Mouse (Mus musculus): ENCODE results near the gene Dcaf1. TPM values are rescaled to one million over a fixed set of nuclear protein-coding genes. Genes with fewer than 3 reads are reported as not detected.

Gene Dcaf1
- polyA plus RNA-seq, 1 experiment from 2014 or later = 27.2 TPM

DNA sequence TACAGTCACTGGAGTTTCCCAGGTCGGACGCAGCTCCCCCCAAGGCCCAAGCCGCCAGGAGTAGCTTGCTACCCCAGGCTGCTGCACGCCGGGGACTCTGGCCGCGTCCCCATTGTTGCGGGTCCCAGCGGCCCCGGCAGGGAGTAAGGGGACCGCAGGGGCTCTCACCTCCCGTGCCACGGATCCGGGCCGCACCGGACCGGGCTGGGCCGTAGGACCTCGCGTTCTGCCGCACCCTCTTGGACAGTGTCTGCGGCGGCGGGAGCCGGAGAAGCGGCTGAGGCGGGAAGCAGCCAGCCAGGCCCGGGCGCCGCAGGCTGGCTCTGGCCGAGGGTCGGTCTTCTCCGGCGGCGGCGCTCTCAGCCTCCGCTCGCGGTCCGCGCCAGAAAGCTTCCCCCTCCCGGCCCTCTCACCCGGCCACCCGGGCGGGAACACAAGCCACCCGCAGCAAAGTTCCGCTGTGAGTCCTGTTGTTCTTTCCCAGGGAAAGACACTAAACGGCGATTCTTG lies 32.8 kb upstream of the Dcaf1 start, which contains the start of gene Rad54l2:
Rad54l2 (minus strand) TSS at position 383 of the 510 bp plus-strand sequence.
- H3K36me3 ChIP-seq (ENCODE audit: control insufficient read depth, insufficient read depth, low read length) = no peaks in the 10 kb centered on the region
- peak within 1 kb of the TSS; percentile 85 for H3K4me3 ChIP-seq (ENCODE audit: low read depth, low read length)
- H3K27ac ChIP-seq (ENCODE audit: low read length) = peak within 1 kb of the TSS; percentile 84
- H3K9me3 ChIP-seq (ENCODE audit: control insufficient read depth, low read depth, low read length) = no peaks in the 10 kb centered on the region
- H3K27me3 ChIP-seq (ENCODE audit: control insufficient read depth, insufficient read depth, low read length) = no peaks in the 10 kb centered on the region
- H3K4me1 ChIP-seq (ENCODE audit: control insufficient read depth, insufficient read depth, low read length) = no peaks in the 10 kb centered on the region; the same call in 1 of the 2 replicates
- under 1% methylated on average over 49 of the region's 49 CpGs for WGBS
- peak within 1 kb of the TSS; percentile 57 for H3K4me2 ChIP-seq (replicated peaks; ENCODE audit: low read depth, low read length)
- H3K9ac ChIP-seq (replicated peaks; ENCODE audit: low read depth, low read length) = peak within 1 kb of the TSS; percentile 89
- ATAC-seq (ENCODE audit: insufficient number of reproducible peaks, insufficient read depth, low FRiP score, low read depth) = peak; percentile 91

DNA sequence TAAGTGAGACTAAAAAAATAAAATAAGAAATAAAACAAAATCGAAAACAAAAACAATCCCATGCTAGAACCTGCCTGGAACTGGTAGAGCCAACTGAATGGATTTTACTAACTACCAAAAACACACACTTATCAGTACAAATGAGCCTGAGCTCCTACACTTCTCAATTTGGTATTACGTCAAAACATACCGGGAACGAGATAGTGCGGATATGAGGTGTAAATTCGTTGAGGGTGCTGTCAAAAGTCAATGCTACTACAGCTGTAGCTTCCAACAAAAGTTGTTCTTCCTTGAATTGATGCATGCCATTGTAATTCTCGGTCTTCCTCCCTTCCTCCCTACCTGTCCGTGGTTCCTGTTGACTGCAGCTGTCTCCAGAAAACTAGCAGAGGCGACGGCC lies 32.3 kb upstream of the Dcaf1 start:
- Histone ChIP-seq H3K4me3 (ENCODE audit: low read depth, low read length) (peak overlapping the region; percentile 85), H3K36me3 (ENCODE audit: control insufficient read depth, insufficient read depth, low read length) (no peaks in the 10 kb centered on the region), H3K27me3 (ENCODE audit: control insufficient read depth, insufficient read depth, low read length) (no peaks in the 10 kb centered on the region), H3K4me1 (ENCODE audit: control insufficient read depth, insufficient read depth, low read length) (no peaks in the 10 kb centered on the region; the same call in 1 of the 2 replicates), H3K9me3 (ENCODE audit: control insufficient read depth, low read depth, low read length) (no peaks in the 10 kb centered on the region), H3K27ac (ENCODE audit: low read length) (no peak overlapping the region), H3K9ac (replicated peaks; ENCODE audit: low read depth, low read length) (no peak overlapping the region; the same call in 1 of the 2 replicates), H3K4me2 (replicated peaks; ENCODE audit: low read depth, low read length) (peak overlapping the region; percentile 57)
- 12% methylated on average over 10 of the region's 10 CpGs for WGBS
- ATAC-seq (ENCODE audit: insufficient number of reproducible peaks, insufficient read depth, low FRiP score, low read depth) = 0 out of 2 replicates have a peak, but pooled peaks have one; percentile 15

DNA sequence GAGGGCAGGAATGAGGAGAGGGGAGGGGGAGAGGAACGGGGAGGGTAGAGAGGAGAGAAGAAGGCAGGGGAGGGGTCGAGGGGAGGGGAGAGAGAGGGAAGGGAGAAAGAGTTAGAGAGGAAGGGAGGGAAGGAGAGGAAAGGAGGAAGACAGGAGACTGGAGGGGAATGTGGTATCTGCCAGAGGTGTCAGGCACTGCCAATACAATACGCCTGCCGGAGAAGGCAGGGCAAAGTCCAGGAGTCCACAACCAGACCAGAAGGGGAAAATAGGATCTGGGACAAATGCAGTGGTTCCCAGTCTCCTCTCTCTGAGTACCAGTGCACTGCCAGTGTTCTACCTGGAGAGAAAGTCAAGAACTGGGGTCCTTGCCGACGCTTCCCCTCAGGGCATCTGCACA lies 30.8 kb upstream of the Dcaf1 start:
- no peaks in the 10 kb centered on the region for H3K27me3 ChIP-seq (ENCODE audit: control insufficient read depth, insufficient read depth, low read length)
- 68% methylated on average over 6 of the region's 6 CpGs for WGBS
- H3K9ac ChIP-seq (replicated peaks; ENCODE audit: low read depth, low read length) = no peak overlapping the region
- no peak overlapping the region for H3K4me2 ChIP-seq (replicated peaks; ENCODE audit: low read depth, low read length)
- ATAC-seq (ENCODE audit: insufficient number of reproducible peaks, insufficient read depth, low FRiP score, low read depth) = no peak
- H3K4me3 ChIP-seq (ENCODE audit: low read depth, low read length) = no peak overlapping the region
- H3K4me1 ChIP-seq (ENCODE audit: control insufficient read depth, insufficient read depth, low read length) = no peaks in the 10 kb centered on the region; the same call in 1 of the 2 replicates
- H3K9me3 ChIP-seq (ENCODE audit: control insufficient read depth, low read depth, low read length) = no peaks in the 10 kb centered on the region
- H3K27ac ChIP-seq (ENCODE audit: low read length) = no peak overlapping the region
- H3K36me3 ChIP-seq (ENCODE audit: control insufficient read depth, insufficient read depth, low read length) = no peaks in the 10 kb centered on the region

DNA sequence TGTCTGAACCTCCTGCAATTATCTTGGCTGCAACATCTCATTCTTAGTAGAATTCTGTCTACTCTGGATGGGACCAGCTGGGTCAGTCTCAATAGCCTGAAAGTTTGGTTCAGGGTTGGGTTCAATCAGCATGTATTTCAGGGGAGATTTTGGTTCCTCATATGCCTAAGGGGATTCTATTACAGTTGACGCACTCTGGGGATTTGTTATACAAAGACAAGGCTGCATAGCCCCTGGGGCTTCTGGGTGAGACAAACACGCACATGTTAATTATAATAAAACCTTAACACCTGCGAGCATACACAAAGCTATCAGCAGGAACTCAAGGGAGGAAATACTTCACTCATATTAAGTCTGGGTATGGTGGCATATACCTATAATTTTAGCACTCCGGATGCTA lies 15.2 kb upstream of the Dcaf1 start:
- Histone ChIP-seq H3K27me3 (ENCODE audit: control insufficient read depth, insufficient read depth, low read length) (no peaks in the 10 kb centered on the region), H3K36me3 (ENCODE audit: control insufficient read depth, insufficient read depth, low read length) (no peaks in the 10 kb centered on the region), H3K4me1 (ENCODE audit: control insufficient read depth, insufficient read depth, low read length) (no peaks in the 10 kb centered on the region), H3K4me2 (replicated peaks; ENCODE audit: low read depth, low read length) (no peak overlapping the region), H3K4me3 (ENCODE audit: low read depth, low read length) (no peak overlapping the region), H3K9ac (replicated peaks; ENCODE audit: low read depth, low read length) (no peak overlapping the region), H3K9me3 (ENCODE audit: control insufficient read depth, low read depth, low read length) (peaks cover 12% of the 10 kb centered on the region; the same call in 1 of the 2 replicates), H3K27ac (ENCODE audit: low read length) (no peak overlapping the region)
- no peak for ATAC-seq (ENCODE audit: insufficient number of reproducible peaks, insufficient read depth, low FRiP score, low read depth)
- 79% methylated on average over 4 of the region's 4 CpGs for WGBS

DNA sequence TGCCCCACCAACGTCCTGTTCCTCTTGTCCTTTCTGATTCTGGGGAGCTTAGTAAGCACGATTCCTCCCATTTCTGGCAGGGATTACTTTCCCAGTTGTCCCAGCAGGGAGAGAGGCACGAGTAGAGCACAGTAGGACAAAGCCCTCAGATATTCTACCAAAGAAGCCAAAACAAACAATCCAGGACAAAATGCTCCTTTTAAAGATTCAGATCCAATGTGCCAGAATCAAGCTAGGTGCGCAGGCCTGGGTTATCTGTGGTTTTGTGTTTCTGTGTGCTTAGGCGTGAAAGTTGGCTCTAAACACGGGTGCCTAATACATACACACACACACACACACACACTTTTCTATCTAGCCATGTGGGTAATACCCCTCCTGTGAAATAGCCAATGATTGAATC lies 3.5 kb upstream of the Dcaf1 start:
- H3K4me3 ChIP-seq (ENCODE audit: low read depth, low read length) = no peak overlapping the region
- H3K9me3 ChIP-seq (ENCODE audit: control insufficient read depth, low read depth, low read length) = no peaks in the 10 kb centered on the region
- H3K27ac ChIP-seq (ENCODE audit: low read length) = no peak overlapping the region
- H3K4me1 ChIP-seq (ENCODE audit: control insufficient read depth, insufficient read depth, low read length) = no peaks in the 10 kb centered on the region
- H3K4me2 ChIP-seq (replicated peaks; ENCODE audit: low read depth, low read length) = no peak overlapping the region
- H3K36me3 ChIP-seq (ENCODE audit: control insufficient read depth, insufficient read depth, low read length) = no peaks in the 10 kb centered on the region
- no peaks in the 10 kb centered on the region for H3K27me3 ChIP-seq (ENCODE audit: control insufficient read depth, insufficient read depth, low read length)
- ATAC-seq (ENCODE audit: insufficient number of reproducible peaks, insufficient read depth, low FRiP score, low read depth) = no peak
- 76% methylated on average over 6 of the region's 6 CpGs for WGBS
- H3K9ac ChIP-seq (replicated peaks; ENCODE audit: low read depth, low read length) = no peak overlapping the region

DNA sequence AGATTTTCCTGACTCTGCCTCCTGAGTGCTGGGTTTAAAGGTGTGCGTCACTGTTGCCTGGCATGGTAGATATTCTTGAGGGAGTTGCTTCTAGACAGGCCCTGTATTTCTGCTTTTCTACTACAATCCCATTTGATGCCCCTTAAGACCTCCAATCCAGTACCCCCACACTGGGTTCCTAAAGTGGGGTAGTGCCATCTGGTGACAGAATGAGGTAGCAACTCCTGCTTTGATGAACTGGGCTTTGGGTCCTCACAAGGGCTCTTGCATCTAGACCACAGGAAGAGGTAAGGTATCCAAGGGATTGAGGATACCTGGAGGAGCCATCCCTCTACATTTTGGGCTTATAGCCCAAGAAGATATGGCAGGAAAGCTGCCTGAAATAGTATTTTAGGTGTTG lies 2.5 kb upstream of the Dcaf1 start:
- Histone ChIP-seq H3K9ac (replicated peaks; ENCODE audit: low read depth, low read length) (no peak overlapping the region), H3K9me3 (ENCODE audit: control insufficient read depth, low read depth, low read length) (no peaks in the 10 kb centered on the region), H3K36me3 (ENCODE audit: control insufficient read depth, insufficient read depth, low read length) (no peaks in the 10 kb centered on the region), H3K4me2 (replicated peaks; ENCODE audit: low read depth, low read length) (no peak overlapping the region), H3K4me3 (ENCODE audit: low read depth, low read length) (no peak overlapping the region), H3K27me3 (ENCODE audit: control insufficient read depth, insufficient read depth, low read length) (no peaks in the 10 kb centered on the region), H3K27ac (ENCODE audit: low read length) (no peak overlapping the region), H3K4me1 (ENCODE audit: control insufficient read depth, insufficient read depth, low read length) (no peaks in the 10 kb centered on the region)
- ATAC-seq (ENCODE audit: insufficient number of reproducible peaks, insufficient read depth, low FRiP score, low read depth) = no peak
- 91% methylated on average over 1 of the region's 1 CpGs for WGBS

DNA sequence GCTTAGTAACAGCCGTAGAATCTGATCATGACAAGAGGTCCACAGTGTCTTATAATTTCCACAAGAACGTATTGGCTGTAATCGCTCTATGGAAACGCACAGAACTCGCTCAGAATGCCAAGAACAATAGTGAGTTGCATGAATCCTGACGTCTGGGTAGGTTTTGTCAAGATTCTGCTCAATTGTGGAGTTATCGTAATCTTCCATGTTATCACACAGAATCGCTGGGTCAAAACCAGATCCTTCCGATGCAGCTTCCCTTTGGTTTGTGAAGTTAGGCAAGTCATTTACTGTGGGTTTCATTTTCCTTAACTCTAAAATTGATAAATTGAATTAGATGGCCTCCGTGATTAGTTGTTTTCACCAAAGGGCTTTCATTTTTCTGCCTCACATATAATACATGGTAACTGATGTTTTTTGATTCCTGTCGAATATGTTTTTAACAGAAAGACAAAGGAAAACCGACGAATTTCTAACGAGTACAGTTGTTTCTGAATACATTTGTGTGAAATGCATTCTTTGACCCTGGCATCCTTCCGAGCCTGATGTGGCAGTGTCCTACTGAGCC lies 540 bp upstream of the Dcaf1 start:
- no peaks in the 10 kb centered on the region for H3K9me3 ChIP-seq (ENCODE audit: control insufficient read depth, low read depth, low read length)
- H3K36me3 ChIP-seq (ENCODE audit: control insufficient read depth, insufficient read depth, low read length) = no peaks in the 10 kb centered on the region; the same call in 1 of the 2 replicates
- no peaks in the 10 kb centered on the region for H3K4me1 ChIP-seq (ENCODE audit: control insufficient read depth, insufficient read depth, low read length)
- no peak overlapping the region for H3K27ac ChIP-seq (ENCODE audit: low read length)
- peak overlapping the region; percentile 33 for H3K4me2 ChIP-seq (replicated peaks; ENCODE audit: low read depth, low read length)
- no peaks in the 10 kb centered on the region for H3K27me3 ChIP-seq (ENCODE audit: control insufficient read depth, insufficient read depth, low read length)
- WGBS = 49% methylated on average over 15 of the region's 15 CpGs
- no peak for ATAC-seq (ENCODE audit: insufficient number of reproducible peaks, insufficient read depth, low FRiP score, low read depth)
- H3K4me3 ChIP-seq (ENCODE audit: low read depth, low read length) = peak overlapping the region; percentile 96
- H3K9ac ChIP-seq (replicated peaks; ENCODE audit: low read depth, low read length) = no peak overlapping the region; the same call in 1 of the 2 replicates

DNA sequence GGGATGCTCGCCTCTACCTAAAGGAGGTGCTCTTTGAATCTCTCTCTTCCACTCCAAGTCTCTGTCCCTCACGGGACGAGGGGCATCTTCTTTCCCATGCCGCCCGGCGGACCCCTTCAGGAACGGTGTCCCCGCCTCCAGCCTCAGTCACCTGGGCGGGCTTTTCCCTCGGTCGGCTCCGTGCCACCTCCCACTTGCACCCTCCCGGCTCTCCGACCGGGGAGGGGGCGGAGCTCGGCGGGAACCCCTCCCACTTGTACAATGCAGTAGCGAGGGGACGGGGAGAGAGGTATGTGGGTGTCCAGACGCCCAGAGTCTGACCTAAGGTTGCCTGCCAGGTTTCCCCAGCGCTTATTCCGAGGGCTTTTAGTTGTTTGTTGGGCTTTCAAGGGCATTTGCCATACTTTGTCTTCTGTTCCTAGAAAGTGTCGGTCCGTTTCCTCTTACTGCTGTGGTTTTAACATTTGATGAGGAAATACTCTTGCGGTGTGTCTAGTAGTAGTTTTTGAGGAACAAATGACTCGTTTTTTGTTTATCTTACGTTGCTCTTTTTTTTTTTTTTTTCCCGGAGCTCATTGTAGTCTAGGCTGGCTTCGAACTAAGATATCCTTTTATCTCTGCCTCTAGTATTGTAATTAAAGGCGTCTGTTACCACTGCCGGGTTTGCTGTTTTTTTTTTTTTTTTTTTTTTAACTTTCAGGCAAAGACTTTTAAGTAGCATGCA lies 869 bp downstream of the Dcaf1 start:
- 1% methylated on average over 32 of the region's 32 CpGs for WGBS
- Histone ChIP-seq H3K4me2 (replicated peaks; ENCODE audit: low read depth, low read length) (peak overlapping the region; percentile 55), H3K4me3 (ENCODE audit: low read depth, low read length) (peak overlapping the region; percentile 96), H3K4me1 (ENCODE audit: control insufficient read depth, insufficient read depth, low read length) (no peaks in the 10 kb centered on the region), H3K9ac (replicated peaks; ENCODE audit: low read depth, low read length) (peak overlapping the region; percentile 94), H3K9me3 (ENCODE audit: control insufficient read depth, low read depth, low read length) (no peaks in the 10 kb centered on the region), H3K36me3 (ENCODE audit: control insufficient read depth, insufficient read depth, low read length) (no peaks in the 10 kb centered on the region; the same call in 1 of the 2 replicates), H3K27ac (ENCODE audit: low read length) (peak overlapping the region; percentile 96), H3K27me3 (ENCODE audit: control insufficient read depth, insufficient read depth, low read length) (no peaks in the 10 kb centered on the region)
- ATAC-seq (ENCODE audit: insufficient number of reproducible peaks, insufficient read depth, low FRiP score, low read depth) = peak; percentile 83

Data from stomach, embryonic 14.5 days (tissue).